Mouse (Mus musculus): ENCODE measurements at regions not wholly inside any gene's neighbourhood (a gene's known extent, or its start where the extent isn't known, plus 50 kb on each side); places are given as distances from the start of the nearest gene placed in this dataset.

DNA sequence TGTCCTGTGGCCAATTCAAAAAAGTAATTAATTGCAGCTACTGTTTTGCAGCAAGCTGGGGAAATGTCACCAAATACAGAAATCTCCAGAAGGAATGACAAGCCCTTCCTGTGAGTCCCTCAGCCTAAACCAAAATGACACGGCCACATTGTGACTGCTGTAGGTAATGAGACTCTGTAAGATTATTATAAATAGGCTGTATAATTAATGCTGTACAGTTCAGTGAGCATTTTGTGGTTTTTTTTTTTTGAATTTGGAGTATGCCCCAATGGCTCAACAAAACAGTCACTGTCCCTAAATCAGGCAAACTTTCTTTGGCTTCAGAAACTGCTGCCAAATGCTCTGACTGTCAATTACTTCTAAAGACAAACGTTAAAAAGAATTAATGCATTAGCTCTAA lies 615.9 kb upstream of the Sema6d start:
- no peak for DNase-seq (ENCODE audit: low spot score)

DNA sequence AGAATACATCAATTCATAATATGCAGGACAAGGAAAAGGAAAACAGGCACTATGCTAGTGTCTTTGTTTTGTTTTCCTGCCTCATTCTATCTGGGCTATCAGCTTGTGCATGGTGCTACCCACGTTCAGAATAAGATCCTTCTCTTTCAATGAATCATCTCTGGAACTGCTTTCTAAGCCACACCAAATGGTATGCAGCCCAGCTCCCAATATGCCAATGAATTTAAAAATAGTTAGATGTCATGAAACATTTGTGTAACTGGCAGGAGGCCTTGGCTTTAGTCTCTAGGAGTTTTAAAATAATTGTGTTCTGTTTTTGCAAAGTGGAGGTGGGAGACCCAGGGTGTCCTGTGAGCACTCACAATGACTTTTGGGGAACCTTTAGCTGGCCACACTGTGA lies 603.1 kb upstream of the Sema6d start:
- no peak for DNase-seq (ENCODE audit: low spot score)

DNA sequence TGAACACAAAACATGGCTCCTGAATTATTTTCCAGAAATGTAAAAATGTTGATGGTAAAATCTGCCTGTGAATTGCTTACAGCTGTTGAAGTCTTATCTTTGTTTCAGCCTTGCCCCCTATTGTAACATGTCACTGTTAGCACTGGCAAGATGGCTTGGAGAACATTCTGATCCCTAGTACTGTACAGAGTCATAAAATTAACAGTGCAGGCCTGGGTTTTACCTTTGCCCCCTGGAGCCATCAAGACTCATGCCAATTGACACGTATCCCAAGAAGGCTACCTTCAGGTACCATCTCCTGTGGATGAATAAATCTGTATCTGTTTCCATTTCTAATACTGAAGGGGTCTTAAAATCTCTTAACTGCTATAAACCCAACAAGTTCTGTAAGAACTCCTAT lies 583.6 kb upstream of the Sema6d start:
- DNase-seq (ENCODE audit: low spot score): no peak

DNA sequence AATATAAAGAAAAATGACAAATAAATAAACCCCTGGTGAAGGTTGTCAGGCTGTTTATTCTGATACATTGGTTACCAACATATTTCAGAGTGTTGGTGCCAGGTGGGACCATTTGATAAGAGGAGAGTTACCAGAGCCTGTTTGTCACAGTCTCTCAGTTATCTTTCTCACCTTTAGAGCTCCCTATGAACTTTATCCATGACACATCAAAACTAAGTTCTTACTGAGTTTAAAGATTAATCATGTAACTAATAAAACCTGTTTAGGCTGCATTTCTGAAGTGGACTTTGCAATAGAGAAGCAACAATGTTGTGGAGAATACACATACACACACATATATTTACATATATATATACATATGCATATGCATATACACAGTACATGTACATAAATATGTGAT lies 582.7 kb upstream of the Sema6d start:
- no peak for DNase-seq (ENCODE audit: low spot score)

DNA sequence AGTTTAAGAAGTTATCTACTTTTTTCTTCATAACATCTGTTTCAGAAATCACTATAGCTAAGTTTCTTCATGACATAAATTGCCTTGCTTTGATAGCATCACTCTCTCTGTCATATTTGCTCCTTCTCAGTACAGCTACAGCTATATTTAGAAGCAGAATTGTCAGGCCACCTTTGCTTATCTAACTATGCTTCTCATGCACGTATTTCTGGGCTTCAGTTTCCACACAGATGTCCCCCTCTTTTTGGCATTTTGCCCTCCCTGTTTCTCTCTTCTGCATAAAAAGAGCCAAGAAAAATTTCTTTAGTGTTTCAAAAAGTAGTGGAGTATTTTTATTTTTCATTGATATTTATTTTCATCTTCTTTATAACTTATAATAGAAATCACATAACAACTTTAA lies 560.9 kb upstream of the Sema6d start:
- DNase-seq (ENCODE audit: low spot score): no peak

DNA sequence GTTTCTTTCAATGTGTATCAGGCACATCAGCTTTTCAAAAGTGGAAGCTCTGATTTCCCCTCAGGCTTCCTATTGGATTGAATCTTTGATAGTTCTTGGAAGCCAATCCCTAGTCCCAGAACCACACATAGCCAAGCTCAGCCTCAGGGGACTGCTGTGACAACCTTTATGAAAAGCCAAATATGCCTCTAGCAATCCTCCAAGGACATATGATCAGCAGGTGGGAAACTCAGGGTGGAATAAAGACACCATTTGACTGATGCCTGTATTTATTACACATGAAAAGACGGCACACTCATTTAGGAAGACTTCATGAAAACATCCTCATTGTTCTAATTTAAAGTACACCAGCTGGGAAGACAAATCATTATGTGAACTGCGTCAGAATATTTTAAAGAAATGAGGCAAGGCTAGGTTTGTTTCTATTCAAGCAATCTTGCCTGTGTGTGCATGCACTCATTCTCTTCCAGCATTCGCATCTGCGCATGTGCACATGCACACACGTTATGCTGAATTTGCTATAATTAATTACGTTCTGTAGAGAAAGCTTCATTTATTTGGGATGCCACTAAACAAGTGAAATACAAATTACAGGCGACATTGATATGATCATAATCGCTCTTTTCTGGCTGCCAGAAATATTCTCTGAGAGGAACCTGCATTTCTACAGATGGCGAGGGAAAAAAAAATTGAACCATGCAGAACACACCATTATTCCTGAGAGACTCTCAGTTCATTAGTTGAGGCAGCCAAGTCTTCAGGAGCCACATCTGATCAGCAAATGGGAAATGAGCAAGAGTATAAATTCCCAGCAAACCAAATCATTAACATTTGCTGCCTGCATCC lies 556.6 kb upstream of the Sema6d start:
- no peak for DNase-seq (ENCODE audit: low spot score)

DNA sequence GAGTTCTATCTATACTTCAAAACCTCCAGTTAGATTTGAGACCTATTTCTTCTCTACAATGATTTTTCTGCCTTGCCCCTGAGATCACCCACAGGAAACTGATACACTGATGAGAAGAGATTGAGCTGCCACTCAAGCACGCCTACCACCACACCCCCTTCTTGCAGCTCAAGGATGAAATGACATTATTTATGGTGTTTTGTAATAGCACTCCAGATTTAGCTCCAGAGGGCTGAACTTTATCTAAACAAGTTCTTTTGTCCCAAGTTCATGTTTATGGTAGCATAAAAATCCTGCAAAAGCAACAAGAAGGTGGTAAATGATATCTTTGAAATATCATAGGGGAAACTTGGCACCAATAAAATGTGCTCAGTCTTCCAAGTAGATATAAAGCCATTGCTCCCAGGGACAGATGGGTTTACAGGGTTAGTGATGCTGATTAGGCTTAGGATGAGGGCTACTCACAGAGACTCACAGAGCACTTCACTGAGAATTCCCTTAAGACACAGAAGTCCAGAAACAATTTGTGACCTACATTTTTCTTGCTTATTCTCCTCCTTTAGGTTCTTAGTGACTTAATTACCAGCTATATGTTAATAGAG lies 538.4 kb upstream of the Sema6d start:
- no peak for DNase-seq (ENCODE audit: low spot score)

DNA sequence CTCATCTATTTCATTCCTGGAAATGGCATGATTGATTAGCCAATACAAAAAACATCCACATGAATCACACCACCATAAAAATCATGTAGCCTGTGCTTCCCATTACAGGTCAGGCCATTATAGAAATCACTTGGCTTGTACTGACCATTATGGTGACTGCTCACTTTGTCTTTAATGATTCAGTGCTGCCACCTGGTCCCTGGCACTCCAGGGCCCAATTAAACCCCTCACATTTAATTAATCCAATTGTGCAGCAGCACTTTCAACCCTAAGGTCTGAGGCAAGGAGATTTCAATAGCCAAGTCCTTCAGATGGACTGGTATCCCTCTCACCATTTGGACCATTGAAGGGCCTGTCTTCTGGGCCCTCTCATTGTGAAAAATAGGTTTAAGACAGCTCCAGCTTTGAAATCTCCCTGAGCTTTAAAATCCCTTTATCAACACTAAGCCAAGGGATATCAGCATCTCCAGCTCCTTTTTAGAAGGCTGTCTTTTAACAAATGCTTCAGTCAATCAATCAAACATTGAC lies 531.6 kb upstream of the Sema6d start:
- DNase-seq (ENCODE audit: low spot score): no peak

Data from embryo, embryonic 10.5 days (tissue).